Mouse (Mus musculus): ENCODE measurements at regions not wholly inside any gene's neighbourhood (a gene's known extent, or its start where the extent isn't known, plus 50 kb on each side); places are given as distances from the start of the nearest gene placed in this dataset.
A peak's percentile ranks its signal among the peaks of the same experiment; 100 is the strongest.

- Histone ChIP-seq H3K4me1 (ENCODE audit: control insufficient read depth, insufficient read depth, low read length) (no peaks in the 10 kb centered on the region; the same call in 1 of the 2 replicates), H3K79me2 (replicated peaks; ENCODE audit: control insufficient read depth, insufficient read depth, low read length) (no peaks in the 10 kb centered on the region), H3K27me3 (ENCODE audit: control insufficient read depth, insufficient read depth, low read length) (no peaks in the 10 kb centered on the region), H3K27ac (no peak overlapping the region), H3K4me3 (no peak overlapping the region), H3K36me3 (ENCODE audit: control insufficient read depth, insufficient read depth, low read length) (no peaks in the 10 kb centered on the region), H3K9ac (ENCODE audit: low read depth, low read length) (no peak overlapping the region)
- TF ChIP-seq POLR2A (IDR thresholded peaks at IDR 0.05; ENCODE audit: insufficient read depth, low read depth, low read length) (no peak), CTCF (IDR thresholded peaks at IDR 0.05) (no peak), EP300 (IDR thresholded peaks at IDR 0.05; ENCODE audit: insufficient read depth, low read depth, low read length) (no peak)
- 75% methylated on average over 7 of the region's 7 CpGs for WGBS
- intact Hi-C loops (cut with DNase I) = no loop called here
- no peak for DNase-seq
These were observed 127.4 kb upstream of the 4930412O13Rik start for GRCm38 (mm10) chr2:9753691-9754090.

- Histone ChIP-seq H3K79me2 (replicated peaks; ENCODE audit: control insufficient read depth, insufficient read depth, low read length) (no peaks in the 10 kb centered on the region), H3K9ac (ENCODE audit: low read depth, low read length) (no peak overlapping the region), H3K4me1 (ENCODE audit: control insufficient read depth, insufficient read depth, low read length) (no peaks in the 10 kb centered on the region; the same call in 1 of the 2 replicates), H3K4me3 (no peak overlapping the region), H3K36me3 (ENCODE audit: control insufficient read depth, insufficient read depth, low read length) (no peaks in the 10 kb centered on the region), H3K27ac (no peak overlapping the region), H3K27me3 (ENCODE audit: control insufficient read depth, insufficient read depth, low read length) (no peaks in the 10 kb centered on the region)
- no peak for TF ChIP-seq CTCF (IDR thresholded peaks at IDR 0.05)
- TF ChIP-seq POLR2A (IDR thresholded peaks at IDR 0.05; ENCODE audit: insufficient read depth, low read depth, low read length) = no peak
- TF ChIP-seq EP300 (IDR thresholded peaks at IDR 0.05; ENCODE audit: insufficient read depth, low read depth, low read length) = no peak
- 88% methylated on average over 6 of the region's 6 CpGs for WGBS
- intact Hi-C loops (cut with DNase I) = no loop called here
- no peak for DNase-seq
These were observed 126.9 kb upstream of the 4930412O13Rik start for GRCm38 (mm10) chr2:9754153-9754552.

- TF ChIP-seq POLR2A (IDR thresholded peaks at IDR 0.05; ENCODE audit: insufficient read depth, low read depth, low read length) (no peak), CTCF (IDR thresholded peaks at IDR 0.05) (no peak), EP300 (IDR thresholded peaks at IDR 0.05; ENCODE audit: insufficient read depth, low read depth, low read length) (no peak)
- 70% methylated on average over 5 of the region's 5 CpGs for WGBS
- intact Hi-C loops (cut with DNase I) = no loop called here
- Histone ChIP-seq H3K36me3 (ENCODE audit: control insufficient read depth, insufficient read depth, low read length) (no peaks in the 10 kb centered on the region), H3K4me1 (ENCODE audit: control insufficient read depth, insufficient read depth, low read length) (no peaks in the 10 kb centered on the region), H3K4me3 (no peak overlapping the region), H3K27me3 (ENCODE audit: control insufficient read depth, insufficient read depth, low read length) (no peaks in the 10 kb centered on the region), H3K27ac (no peak overlapping the region), H3K9ac (ENCODE audit: low read depth, low read length) (no peak overlapping the region), H3K79me2 (replicated peaks; ENCODE audit: control insufficient read depth, insufficient read depth, low read length) (no peaks in the 10 kb centered on the region)
- peak in 1 of 2 experiments; percentile 6 for DNase-seq
These were observed 123.2 kb upstream of the 4930412O13Rik start for GRCm38 (mm10) chr2:9757770-9758420.

- no peaks in the 10 kb centered on the region for H3K27me3 ChIP-seq (ENCODE audit: control insufficient read depth, insufficient read depth, low read length)
- 84% methylated on average over 7 of the region's 7 CpGs for WGBS
These were observed 122.1 kb upstream of the 4930412O13Rik start for GRCm38 (mm10) chr2:9758983-9759382.

GRCm38 (mm10) chr2:9759389-9760104 lies 121.5 kb upstream of the 4930412O13Rik start:
- intact Hi-C loops (cut with DNase I) = no loop called here
- Histone ChIP-seq H3K9ac (ENCODE audit: low read depth, low read length) (no peak overlapping the region), H3K4me1 (ENCODE audit: control insufficient read depth, insufficient read depth, low read length) (no peaks in the 10 kb centered on the region), H3K79me2 (replicated peaks; ENCODE audit: control insufficient read depth, insufficient read depth, low read length) (no peaks in the 10 kb centered on the region), H3K27ac (no peak overlapping the region), H3K36me3 (ENCODE audit: control insufficient read depth, insufficient read depth, low read length) (no peaks in the 10 kb centered on the region), H3K27me3 (ENCODE audit: control insufficient read depth, insufficient read depth, low read length) (no peaks in the 10 kb centered on the region), H3K4me3 (no peak overlapping the region)
- no peak for TF ChIP-seq EP300 (IDR thresholded peaks at IDR 0.05; ENCODE audit: insufficient read depth, low read depth, low read length)
- no peak for TF ChIP-seq POLR2A (IDR thresholded peaks at IDR 0.05; ENCODE audit: insufficient read depth, low read depth, low read length)
- TF ChIP-seq CTCF (IDR thresholded peaks at IDR 0.05) = no peak
- DNase-seq = no peak
- WGBS = 72% methylated on average over 7 of the region's 7 CpGs

More at GRCm38 (mm10) chr2:9758983-9759382, 122.1 kb upstream of the 4930412O13Rik start:
- H3K9ac ChIP-seq (ENCODE audit: low read depth, low read length) = no peak overlapping the region
- TF ChIP-seq CTCF (IDR thresholded peaks at IDR 0.05) = no peak
- TF ChIP-seq EP300 (IDR thresholded peaks at IDR 0.05; ENCODE audit: insufficient read depth, low read depth, low read length) = no peak
- TF ChIP-seq POLR2A (IDR thresholded peaks at IDR 0.05; ENCODE audit: insufficient read depth, low read depth, low read length) = no peak
- intact Hi-C loops (cut with DNase I) = no loop called here
- H3K27ac ChIP-seq = no peak overlapping the region
- H3K79me2 ChIP-seq (replicated peaks; ENCODE audit: control insufficient read depth, insufficient read depth, low read length) = no peaks in the 10 kb centered on the region
- no peak overlapping the region for H3K4me3 ChIP-seq
- H3K36me3 ChIP-seq (ENCODE audit: control insufficient read depth, insufficient read depth, low read length) = no peaks in the 10 kb centered on the region
- no peaks in the 10 kb centered on the region for H3K4me1 ChIP-seq (ENCODE audit: control insufficient read depth, insufficient read depth, low read length)
- DNase-seq = no peak

- DNase-seq = no peak
- intact Hi-C loops (cut with DNase I) = no loop called here
- WGBS = 41% methylated on average over 2 of the region's 2 CpGs
- Histone ChIP-seq H3K36me3 (ENCODE audit: control insufficient read depth, insufficient read depth, low read length) (no peaks in the 10 kb centered on the region), H3K4me3 (no peak overlapping the region), H3K79me2 (replicated peaks; ENCODE audit: control insufficient read depth, insufficient read depth, low read length) (no peaks in the 10 kb centered on the region), H3K9ac (ENCODE audit: low read depth, low read length) (no peak overlapping the region), H3K27ac (no peak overlapping the region), H3K27me3 (ENCODE audit: control insufficient read depth, insufficient read depth, low read length) (no peaks in the 10 kb centered on the region), H3K4me1 (ENCODE audit: control insufficient read depth, insufficient read depth, low read length) (no peaks in the 10 kb centered on the region)
- no peak for TF ChIP-seq CTCF (IDR thresholded peaks at IDR 0.05)
- no peak for TF ChIP-seq EP300 (IDR thresholded peaks at IDR 0.05; ENCODE audit: insufficient read depth, low read depth, low read length)
- no peak for TF ChIP-seq POLR2A (IDR thresholded peaks at IDR 0.05; ENCODE audit: insufficient read depth, low read depth, low read length)
These were observed 100.9 kb upstream of the 4930412O13Rik start for GRCm38 (mm10) chr2:9780159-9780558.

Measured in heart, adult 2 months (tissue).